Mouse (Mus musculus): Measurements from ENCODE around the gene Ptchd1. TPM values are rescaled to one million over a fixed set of nuclear protein-coding genes. Genes with fewer than 3 reads are reported as not detected.
A peak's percentile ranks its signal among the peaks of the same experiment; 100 is the strongest.

Gene Ptchd1
- under 1 TPM; 0.21 to 0.75 TPM for total RNA-seq (2021)
- long read RNA-seq, experiment 1, partial matches to known transcripts: 0 of 1 reads
- long read RNA-seq, experiment 1, other reads (novel, unspliced or antisense): 1 of 1 reads
- long read RNA-seq, experiment 2: 0 reads

- peak; percentile 3 for DNase-seq
Observed at GRCm38 (mm10) chrX:155623701-155624281, at the start of gene Ptchd1. Gene Ptchd1, minus strand, starts transcription at chrX:155623814.

DNA sequence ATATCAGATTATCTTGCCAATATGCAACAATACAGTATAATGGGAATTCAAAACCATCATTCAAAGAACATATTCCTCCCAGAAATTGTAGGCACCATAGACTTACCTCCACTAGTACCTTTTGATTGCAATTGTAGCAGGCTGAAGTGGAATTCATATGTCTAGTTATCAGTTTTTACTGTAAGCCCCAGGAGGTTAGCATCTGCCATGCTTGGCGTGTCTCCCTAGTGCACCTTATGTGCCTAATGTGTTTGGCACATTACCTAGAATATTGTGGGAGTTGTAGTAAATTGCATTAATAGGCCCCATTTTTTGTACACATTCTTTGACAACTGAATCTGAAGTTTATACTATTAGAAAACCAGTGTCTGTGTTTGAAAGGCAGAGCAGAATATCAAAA lies 34.4 kb upstream of the Ptchd1 start:
- DNase-seq: no peak

GRCm38 (mm10) chrX:155645975-155646374 lies 22.4 kb upstream of the Ptchd1 start:
- DNase-seq: no peak

DNA sequence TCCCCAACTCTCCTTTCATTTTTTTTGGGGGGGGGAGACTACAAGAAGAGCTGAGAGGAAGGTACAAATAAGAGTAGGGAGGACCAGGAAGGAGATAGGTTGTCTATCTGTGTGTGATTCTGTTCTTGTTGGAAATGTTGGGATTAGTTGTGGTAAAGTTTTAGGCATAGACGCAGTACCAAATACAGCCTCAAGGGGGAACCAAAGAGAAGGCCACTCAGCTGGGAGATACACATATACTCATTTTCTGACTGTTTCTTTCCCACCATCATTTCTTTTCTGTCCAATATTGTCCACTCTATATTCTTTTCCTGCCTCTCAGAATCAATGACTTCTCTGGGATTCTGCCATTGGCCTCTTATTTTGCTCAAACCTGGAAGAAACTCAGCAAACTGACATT lies 20.4 kb upstream of the Ptchd1 start:
- DNase-seq: no peak

DNA sequence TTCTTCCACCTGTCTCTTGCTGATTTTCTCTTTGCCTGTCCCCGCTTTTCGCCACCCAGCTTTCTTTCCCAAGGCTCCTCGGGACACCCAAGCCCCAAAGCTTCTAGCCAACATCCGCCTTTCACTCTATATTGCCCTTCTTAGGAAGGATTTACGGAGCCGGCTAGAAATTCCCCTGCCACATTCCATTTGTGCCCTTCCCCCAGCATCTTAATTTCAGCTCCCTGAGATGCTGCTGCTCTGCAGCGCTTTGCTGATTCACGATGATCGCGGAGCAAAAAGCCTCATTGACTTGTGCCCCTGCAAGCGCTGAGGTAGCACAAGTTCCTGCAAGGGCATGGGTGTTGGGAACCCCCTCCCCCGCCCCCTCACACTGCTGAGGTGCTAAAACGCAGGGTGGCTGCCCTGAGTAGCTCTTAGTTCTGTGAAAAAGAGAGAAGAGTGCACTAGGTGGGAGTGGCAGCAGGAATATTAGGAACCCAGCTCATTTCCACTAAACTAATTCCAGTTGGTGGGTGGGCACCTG lies 2.1 kb upstream of the Ptchd1 start:
- DNase-seq: no peak

DNA sequence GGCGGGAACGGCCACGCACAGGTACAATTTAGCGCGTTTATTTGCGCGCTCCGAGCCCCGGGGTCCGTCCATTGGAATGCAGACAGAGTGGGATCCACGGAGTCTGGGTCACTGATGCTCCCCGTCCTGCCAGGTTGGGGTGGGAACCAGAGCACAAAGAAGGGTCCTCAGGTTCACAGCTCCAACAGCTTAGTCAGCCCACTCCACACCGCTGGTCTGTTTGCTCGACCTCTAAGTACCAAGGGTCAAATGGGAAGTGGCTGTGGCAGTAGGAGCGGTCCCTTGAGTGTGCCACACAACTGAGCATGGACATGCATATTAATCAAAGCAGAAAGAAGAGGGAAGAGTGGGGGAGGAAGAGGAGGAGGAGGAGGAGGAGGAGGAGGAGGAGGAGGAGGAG lies 1.3 kb upstream of the Ptchd1 start:
- DNase-seq: no peak

GRCm38 (mm10) chrX:155624341-155624841 lies 777 bp upstream of the Ptchd1 start, which contains the start of gene Gm15155:
Gene Gm15155, plus strand, starts transcription at chrX:155624741.
- peak; percentile 1 for DNase-seq

DNA sequence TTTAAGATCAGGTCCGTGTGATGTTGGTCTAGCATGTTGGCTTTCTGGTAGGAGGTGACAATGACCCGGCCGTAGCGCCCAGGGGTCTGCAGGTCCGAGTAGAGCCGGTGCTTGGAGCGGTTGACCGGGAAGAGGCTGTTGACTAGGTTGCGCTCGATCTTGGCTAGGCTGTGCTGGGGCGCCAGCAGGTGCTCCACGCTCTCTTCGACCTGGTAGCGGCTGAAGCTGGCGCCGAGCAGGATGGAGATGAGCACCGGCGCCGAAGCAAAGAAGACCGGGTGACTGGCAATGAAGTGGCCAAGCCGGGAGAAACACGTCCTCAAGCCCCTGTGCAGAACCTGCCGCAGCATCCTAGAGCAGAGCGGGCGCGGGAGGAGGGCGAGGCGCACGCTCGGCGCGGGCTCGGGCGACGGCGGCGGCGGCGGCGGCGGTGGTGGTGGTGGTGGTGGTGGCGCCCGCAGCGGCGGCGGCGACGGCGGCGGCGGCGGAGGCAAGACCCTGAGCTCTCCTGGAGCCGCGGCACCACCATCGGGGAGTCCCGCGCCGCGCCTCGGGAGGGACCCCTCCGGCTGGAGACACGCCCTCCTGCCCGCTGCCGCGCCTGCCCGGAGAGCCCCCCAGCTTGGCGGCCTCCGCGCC lies 534 bp downstream of the Ptchd1 start:
- DNase-seq: peak; percentile 1

DNA sequence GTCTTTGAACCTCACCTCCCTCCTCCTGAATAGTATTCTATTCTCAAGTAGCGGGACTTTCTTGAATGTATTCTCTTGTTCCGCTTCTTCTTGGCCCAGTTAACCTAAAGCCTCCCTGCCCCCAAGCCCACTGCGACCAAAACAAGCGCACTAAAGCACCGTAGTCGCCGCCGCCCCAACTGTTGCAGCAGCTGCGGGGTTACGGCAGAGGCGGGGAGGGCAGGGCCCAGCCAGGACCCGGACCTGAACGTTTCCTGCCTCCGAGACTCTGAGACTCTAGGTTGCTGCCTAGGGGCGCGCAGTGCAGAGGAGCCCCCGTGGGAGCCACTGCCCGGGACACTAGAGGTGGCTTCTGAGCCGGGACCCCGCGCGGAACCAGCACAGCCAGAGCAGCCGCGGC lies 1.1 kb downstream of the Ptchd1 start:
- peak; percentile 1 for DNase-seq

DNA sequence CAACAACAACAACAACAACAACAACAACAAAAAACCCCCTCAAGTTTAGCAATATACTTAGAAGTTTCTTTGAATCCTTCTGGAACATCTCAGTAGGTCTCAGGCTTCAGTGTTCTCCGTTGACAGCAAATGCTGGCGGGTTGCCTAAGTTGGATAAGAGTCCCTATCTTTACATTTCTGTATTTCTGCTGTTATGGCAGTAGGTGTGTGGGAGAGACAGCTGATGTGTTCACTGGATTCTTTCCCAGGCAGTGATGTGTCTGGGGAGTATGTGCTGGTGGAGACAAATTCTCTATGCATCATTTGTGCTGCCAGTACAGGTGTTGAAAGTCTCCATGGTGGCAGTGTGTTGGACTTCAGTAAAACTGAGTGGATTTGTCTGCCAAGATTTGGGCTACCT lies 22.4 kb downstream of the Ptchd1 start:
- DNase-seq: no peak

- DNase-seq: no peak
Observed at GRCm38 (mm10) chrX:155596390-155596789, 27.2 kb downstream of the Ptchd1 start.

DNA sequence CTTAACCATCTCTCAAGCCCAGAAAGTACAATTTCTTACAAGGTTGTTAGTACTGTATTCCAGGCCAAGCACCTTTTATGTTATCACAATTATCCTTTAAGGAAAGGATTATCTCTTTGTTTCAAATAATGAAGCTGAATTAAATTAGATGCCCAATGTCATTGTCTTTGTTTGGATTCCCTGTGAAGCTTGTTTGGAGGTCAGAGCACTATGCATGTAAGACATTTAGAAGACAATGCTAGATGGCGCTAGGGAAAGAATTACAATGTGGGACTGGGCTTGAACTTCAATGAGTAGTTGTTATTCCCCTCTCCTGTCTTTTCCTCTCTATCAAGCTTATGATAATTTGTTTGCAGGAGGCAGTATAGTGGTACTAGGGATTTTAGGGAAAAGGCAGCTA lies 28.9 kb downstream of the Ptchd1 start:
- no peak for DNase-seq

DNA sequence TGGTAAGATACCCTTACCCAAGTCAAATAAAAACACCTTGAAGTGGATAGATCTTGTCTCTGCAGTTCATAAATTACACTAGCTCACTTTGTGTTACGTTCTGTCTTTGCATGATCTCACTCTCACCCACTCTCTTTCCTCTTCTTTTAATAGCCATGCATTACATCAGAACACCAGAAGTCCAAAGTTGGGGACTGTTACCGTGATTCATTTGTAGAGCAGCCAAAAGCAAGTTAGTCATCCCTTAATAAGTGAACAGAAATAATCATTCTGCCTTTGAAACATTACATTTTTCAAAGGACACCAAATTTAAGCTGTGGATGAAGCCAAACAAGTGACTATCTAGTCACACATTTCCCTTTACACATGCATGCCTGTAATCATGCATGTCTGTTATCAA lies 31.1 kb downstream of the Ptchd1 start:
- no peak for DNase-seq

DNA sequence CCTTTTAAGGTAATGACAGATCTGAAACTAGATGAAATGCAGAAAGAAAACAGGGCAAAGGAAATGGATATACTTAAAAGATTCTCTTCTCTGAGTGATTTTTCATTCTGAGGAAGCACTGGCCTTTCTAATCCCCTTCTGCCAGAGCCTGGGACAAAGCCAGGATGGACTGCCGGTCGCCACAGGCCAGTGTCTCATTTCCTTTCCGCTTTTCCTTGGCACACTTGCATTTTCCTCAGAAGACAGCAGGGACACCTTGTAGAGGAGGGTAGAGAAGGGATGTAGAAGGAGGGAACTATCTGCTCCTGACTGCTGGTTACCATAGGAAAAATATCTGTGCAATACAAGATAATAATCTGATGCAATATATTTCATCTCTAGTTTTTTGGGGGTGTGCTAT lies 32.1 kb downstream of the Ptchd1 start:
- no peak for DNase-seq

DNA sequence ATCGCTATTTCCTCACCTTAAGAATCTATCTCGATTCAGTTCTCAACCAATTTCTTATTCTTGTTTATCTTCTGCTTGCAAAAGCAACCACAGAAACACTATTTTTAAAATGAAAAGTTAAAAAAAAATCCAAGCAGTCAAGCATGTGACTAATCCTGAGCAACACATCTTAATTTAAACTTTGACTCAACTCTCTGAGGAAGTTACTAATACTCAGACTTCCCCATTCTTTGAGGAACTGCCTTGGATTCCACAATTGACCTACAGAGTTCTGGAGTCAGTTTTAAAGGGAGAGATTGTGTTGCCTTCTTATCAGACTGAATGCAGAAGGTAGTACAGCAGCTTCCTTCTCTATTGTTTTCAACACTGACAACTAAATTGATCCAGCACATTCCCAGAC lies 39.0 kb downstream of the Ptchd1 start:
- no peak for DNase-seq

DNA sequence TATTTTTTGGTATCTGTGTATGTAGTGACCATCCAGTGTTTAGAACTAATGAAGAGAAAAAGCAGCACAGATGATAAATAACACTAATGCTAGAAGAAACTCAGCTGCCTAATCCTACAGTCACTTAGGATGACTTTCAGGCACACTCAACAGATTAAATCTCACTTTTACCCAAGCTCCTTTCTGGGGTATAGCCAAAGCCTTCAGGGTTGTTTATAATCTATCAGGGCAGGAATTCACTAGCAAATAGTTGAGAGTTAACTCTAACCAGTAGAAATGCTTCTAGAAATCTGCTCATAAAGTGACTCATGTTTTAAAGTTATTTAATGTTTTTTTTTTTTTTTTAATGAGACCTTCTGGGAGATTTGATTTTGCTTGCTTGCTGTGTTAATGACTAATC lies 43.8 kb downstream of the Ptchd1 start:
- no peak for DNase-seq

- DNase-seq: no peak
Observed at GRCm38 (mm10) chrX:155572396-155572795, 51.2 kb downstream of the Ptchd1 start.

DNA sequence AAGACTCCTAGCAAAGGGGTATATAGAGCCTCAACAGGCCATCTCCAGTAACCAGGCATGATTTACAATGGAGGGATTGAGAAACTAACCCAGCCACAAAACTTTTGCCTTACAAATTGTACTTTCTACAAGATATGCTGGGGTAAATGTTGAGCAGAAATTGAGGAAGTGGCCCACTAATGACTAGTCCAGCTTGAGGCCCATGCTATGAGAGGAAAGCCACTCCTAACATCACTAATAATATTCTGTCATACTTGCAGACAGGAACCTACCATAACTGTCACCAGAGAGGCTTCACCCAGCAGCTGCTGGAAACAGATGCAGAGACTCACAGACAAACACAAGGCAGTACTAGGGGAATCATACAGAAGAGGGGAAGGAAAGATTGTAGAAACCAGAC lies 79.8 kb downstream of the Ptchd1 start:
- DNase-seq: no peak

Other genes with a start within 250 kb of the Ptchd1 start
- not detected for gene Gm15155, start 927 bp upstream of the Ptchd1 start, total RNA-seq (2021)